Mouse (Mus musculus) limb, embryonic 11.5 days (tissue): ENCODE measurements around the gene Tnip1. TPM values are rescaled to one million over a fixed set of nuclear protein-coding genes. Genes with fewer than 3 reads are reported as not detected.
"Not testable (repeated sequence)": the region's sequence is repeated elsewhere in the genome, so short reads cannot be mapped to it uniquely, and the experiment has no call there.

Experiments used
- ATAC-seq: fragments of 200-750 bp; cut with Nextera tagmentation; 2 replicates; pipeline ENCODE4 v1.8.0; 2017; ENCODE audit warnings: low read depth; ENCODE audit not compliant: insufficient number of reproducible peaks, low FRiP score, low TSS enrichment
- DNase-seq: peaks from one replicate; pipeline ENCODE4 v3.0.0-alpha.2; 2015; ENCODE audit warnings: low spot score
- H3K27ac ChIP-seq: fragments of 300-500 bp; sonication (generic); replicated peaks from 2 replicates; pipeline ENCODE4 v1.5.1; 2014; ENCODE audit warnings: low read depth, mild to moderate bottlenecking, low read length
- H3K27me3 ChIP-seq: fragments of 300-500 bp; sonication (generic); 2 replicates; pipeline ENCODE4 v1.6.1; 2014; ENCODE audit warnings: mild to moderate bottlenecking, low read length, mixed read lengths; ENCODE audit not compliant: control insufficient read depth, insufficient read depth
- H3K36me3 ChIP-seq: fragments of 300-500 bp; sonication (generic); 2 replicates; pipeline ENCODE4 v1.6.1; 2014; ENCODE audit warnings: mild to moderate bottlenecking, low read length, moderate library complexity, mixed read lengths; ENCODE audit not compliant: control insufficient read depth, insufficient read depth
- H3K4me1 ChIP-seq: fragments of 300-500 bp; sonication (generic); 2 replicates; pipeline ENCODE4 v1.6.1; 2014; ENCODE audit warnings: low read length, mixed read lengths; ENCODE audit not compliant: control insufficient read depth, insufficient read depth
- H3K4me2 ChIP-seq: fragments of 300-500 bp; sonication (generic); 2 replicates; pipeline ENCODE4 v1.6.1; 2014; ENCODE audit warnings: low read depth, mild to moderate bottlenecking, moderate library complexity; ENCODE audit not compliant: severe bottlenecking
- H3K4me3 ChIP-seq: fragments of 300-500 bp; sonication (generic); 2 replicates; pipeline ENCODE4 v1.5.1; 2014; ENCODE audit warnings: low read depth, low read length
- H3K9ac ChIP-seq: fragments of 300-500 bp; sonication (generic); 2 replicates; pipeline ENCODE4 v1.6.1; 2014; ENCODE audit warnings: mild to moderate bottlenecking, low read length
- H3K9me3 ChIP-seq: fragments of 300-500 bp; sonication (generic); 2 replicates; pipeline ENCODE4 v1.6.1; 2016; ENCODE audit warnings: low read length; ENCODE audit not compliant: control insufficient read depth
- WGBS: fragments of 180-500 bp; shearing (Covaris S2); extraction: QIAGEN DNeasy Blood & Tissue Kit; methylation state at CpG from one replicate; pipeline ENCODE4 v1.1.7; 2014; 5-methylcytosine and 5-hydroxymethylcytosine counted together
- polyA plus RNA-seq: library from polyadenylated mRNA; unstranded; fragments of >200 nt; fragmentation: Nextera tagmentation; extraction: Ambion mirVana; gene quantifications from 2 replicates; pipeline ENCODE4 v1.2.1, GENCODE M21; 2014

The Tnip1 gene
- polyA plus RNA-seq, 1 experiment from 2014 or later: 13.4 TPM

DNA sequence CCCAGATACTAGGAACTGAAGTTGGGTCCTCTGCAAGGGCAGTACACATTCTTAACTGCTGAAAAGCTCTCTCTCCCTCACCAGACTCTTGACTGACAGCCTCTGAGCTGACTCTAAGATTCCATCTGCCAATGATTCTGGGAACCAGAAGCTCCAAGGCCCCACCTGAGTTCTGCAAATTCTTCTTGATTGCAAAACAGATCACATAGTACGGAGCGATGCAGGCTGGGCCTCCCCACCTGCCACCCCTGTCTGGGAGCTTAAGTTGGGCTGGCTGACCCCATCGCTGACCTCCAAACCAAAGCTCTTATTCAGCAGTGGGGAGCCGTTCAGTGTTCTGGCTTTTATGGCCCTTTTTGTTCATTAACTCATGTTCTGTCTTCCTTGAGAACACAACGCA is 65.2 kb downstream of the Tnip1 start:
- no peak overlapping the region for H3K27ac ChIP-seq
- H3K9me3 ChIP-seq: no peaks in the 10 kb centered on the region
- peaks cover 2% of the 10 kb centered on the region; the same call in 1 of the 2 replicates for H3K27me3 ChIP-seq
- H3K4me2 ChIP-seq: no peak overlapping the region
- no peak overlapping the region for H3K4me3 ChIP-seq
- DNase-seq: no peak
- H3K4me1 ChIP-seq: no peaks in the 10 kb centered on the region
- WGBS: 41% methylated on average over 5 of the region's 5 CpGs
- ATAC-seq: no peak
- no peaks in the 10 kb centered on the region for H3K36me3 ChIP-seq
- H3K9ac ChIP-seq: no peak overlapping the region

DNA sequence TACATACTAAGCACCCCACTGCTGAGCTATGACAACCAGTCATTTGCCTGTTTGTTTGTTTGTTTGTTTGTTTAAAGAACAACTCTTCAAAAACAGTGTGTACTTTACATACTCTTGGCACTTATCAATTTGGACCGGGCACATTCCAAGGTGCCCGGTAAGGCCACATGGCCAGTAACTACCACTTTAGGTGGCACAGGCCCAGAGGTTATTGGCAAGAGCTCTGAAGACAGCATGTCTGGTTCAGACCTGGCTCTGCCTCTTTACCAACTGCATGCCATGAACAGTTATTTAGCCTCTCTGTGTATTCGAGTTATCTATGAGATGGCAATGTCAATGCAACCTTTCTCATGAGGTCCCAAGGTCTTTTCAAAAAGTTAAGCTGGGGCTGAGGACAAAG is 66.1 kb downstream of the Tnip1 start:
- ATAC-seq: not testable (repeated sequence)
- 90% methylated on average over 3 of the region's 3 CpGs for WGBS

DNA sequence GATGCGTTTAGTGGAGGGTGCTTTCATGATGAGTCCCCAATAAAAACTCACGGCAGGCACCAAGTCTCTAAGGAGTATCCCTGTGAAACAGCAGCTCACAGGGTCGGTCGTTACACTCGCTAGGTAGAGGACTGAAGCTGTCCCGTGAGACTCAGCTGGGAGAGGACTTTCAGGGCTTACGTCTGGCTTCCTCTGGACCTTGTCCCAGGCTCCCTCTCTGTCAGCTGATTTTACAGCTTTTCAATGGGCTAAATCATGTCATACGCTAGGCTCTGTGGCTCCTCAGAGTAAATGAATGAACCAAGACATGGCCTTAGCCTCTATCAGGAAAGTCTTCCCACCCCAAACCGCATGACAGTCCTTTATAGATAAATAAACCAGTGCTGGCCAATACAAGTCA is 68.1 kb downstream of the Tnip1 start:
- DNase-seq: no peak

More for the DNA sequence above, 66.1 kb downstream of the Tnip1 start:
- H3K27ac ChIP-seq, H3K4me2 ChIP-seq, H3K36me3 ChIP-seq, H3K9ac ChIP-seq, H3K9me3 ChIP-seq, H3K4me3 ChIP-seq, H3K27me3 ChIP-seq, DNase-seq, H3K4me1 ChIP-seq: not testable (repeated sequence)

DNA sequence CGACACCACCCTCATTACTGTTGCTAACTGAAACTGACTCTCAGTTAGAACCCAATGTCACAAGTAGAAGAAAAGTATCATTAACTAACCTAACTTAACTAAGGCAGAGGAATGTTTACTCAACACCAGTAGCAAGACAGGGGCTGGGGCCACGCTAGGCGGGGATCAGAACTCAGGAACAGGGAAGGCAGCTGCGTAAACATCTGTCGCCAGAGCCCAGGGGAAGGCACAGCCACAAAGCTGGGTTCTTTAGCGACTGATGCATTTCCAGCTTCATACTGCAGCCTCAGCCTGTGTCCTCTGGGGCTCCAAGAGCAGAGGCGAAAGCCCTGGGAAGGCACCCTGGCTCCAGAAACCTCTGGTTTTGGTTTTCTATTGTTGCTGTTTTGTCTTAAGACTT is 70.6 kb downstream of the Tnip1 start:
- no peak overlapping the region for H3K4me3 ChIP-seq
- peaks cover 3% of the 10 kb centered on the region; the same call in 1 of the 2 replicates for H3K27me3 ChIP-seq
- no peak for DNase-seq
- H3K36me3 ChIP-seq: no peaks in the 10 kb centered on the region
- ATAC-seq: no peak
- no peak overlapping the region for H3K9ac ChIP-seq
- H3K9me3 ChIP-seq: no peaks in the 10 kb centered on the region
- H3K4me2 ChIP-seq: no peak overlapping the region
- H3K4me1 ChIP-seq: no peaks in the 10 kb centered on the region
- WGBS: 52% methylated on average over 7 of the region's 7 CpGs
- H3K27ac ChIP-seq: no peak overlapping the region

More for the DNA sequence above, 68.1 kb downstream of the Tnip1 start:
- H3K36me3 ChIP-seq: no peaks in the 10 kb centered on the region
- ATAC-seq: no peak
- H3K27me3 ChIP-seq: no peaks in the 10 kb centered on the region
- H3K27ac ChIP-seq: no peak overlapping the region
- no peak overlapping the region for H3K4me3 ChIP-seq
- no peak overlapping the region for H3K4me2 ChIP-seq
- H3K9me3 ChIP-seq: no peaks in the 10 kb centered on the region
- WGBS: 52% methylated on average over 9 of the region's 9 CpGs
- no peaks in the 10 kb centered on the region for H3K4me1 ChIP-seq
- H3K9ac ChIP-seq: no peak overlapping the region

DNA sequence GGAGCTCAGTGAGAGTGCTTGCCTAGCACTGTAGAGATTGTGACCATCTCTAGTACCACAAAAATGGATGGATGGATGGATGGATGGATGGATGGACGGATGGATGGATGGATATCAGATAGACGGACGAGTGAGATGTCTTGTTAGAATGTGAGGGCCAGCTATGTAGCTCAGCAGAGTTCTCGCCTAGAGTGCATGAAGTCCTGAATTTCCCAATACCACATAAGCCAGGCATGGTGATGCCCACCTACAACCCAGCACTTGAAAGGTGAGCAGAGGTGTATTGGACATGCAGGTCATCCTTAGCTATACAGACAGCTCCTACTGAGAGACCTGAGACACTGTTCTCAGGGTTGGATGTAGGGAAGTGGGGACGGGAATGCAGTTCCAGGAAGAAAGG is 71.4 kb downstream of the Tnip1 start:
- no peak overlapping the region for H3K4me3 ChIP-seq
- H3K9ac ChIP-seq: no peak overlapping the region
- H3K36me3 ChIP-seq: no peaks in the 10 kb centered on the region
- H3K4me2 ChIP-seq: no peak overlapping the region
- no peaks in the 10 kb centered on the region for H3K4me1 ChIP-seq
- H3K9me3 ChIP-seq: no peaks in the 10 kb centered on the region
- WGBS: 88% methylated on average over 5 of the region's 5 CpGs
- ATAC-seq: no peak
- H3K27me3 ChIP-seq: peaks cover 3% of the 10 kb centered on the region; the same call in 1 of the 2 replicates
- DNase-seq: no peak
- no peak overlapping the region for H3K27ac ChIP-seq

DNA sequence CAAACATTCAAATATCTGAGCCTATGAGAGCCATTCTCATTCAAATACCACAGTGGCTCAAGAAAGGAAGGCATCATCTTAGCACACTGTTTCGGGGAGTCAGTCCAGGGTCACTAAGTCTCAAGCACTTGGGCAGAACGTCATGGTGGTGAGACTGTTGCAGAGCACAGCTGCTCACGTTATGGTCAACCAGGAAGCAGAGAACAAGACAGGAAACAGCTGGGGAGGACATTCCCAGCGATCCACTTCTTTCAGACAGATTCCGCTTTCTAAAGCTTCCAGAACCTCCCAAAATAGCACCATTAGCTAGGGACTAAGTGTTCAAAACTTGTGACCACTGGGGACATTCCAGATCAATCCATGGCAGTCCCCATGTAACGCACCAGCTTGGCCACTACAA is 74.8 kb downstream of the Tnip1 start:
- 82% methylated on average over 6 of the region's 6 CpGs for WGBS
- H3K27me3 ChIP-seq: peaks cover 3% of the 10 kb centered on the region; the same call in 1 of the 2 replicates

DNA sequence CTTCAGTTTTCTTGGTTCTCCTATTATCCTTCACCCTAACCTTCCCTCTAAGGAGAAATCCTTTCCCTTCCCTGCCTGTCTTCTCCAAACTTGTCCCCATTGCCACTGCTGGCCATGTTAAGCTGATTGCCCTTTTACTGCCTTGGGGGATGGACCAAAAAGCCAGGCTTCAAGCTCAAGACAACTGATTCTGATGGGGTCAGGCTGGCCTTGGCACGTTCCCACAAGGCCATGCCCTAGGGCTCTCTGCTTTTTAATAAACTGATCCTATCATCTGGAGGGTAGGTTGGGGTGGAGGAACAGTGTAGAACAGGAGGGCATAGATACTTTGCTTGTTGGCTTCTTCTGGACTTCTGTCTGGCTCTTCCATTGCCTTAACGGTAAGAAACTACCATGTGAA is 77.3 kb downstream of the Tnip1 start:
- no peak for DNase-seq
- H3K27ac ChIP-seq: no peak overlapping the region

More for the DNA sequence above, 74.8 kb downstream of the Tnip1 start:
- DNase-seq (no peak), ATAC-seq (no peak)
- no peak overlapping the region for H3K9ac ChIP-seq
- no peak overlapping the region for H3K4me2 ChIP-seq
- H3K27ac ChIP-seq: no peak overlapping the region
- no peaks in the 10 kb centered on the region for H3K36me3 ChIP-seq
- no peaks in the 10 kb centered on the region for H3K9me3 ChIP-seq
- no peak overlapping the region for H3K4me3 ChIP-seq
- H3K4me1 ChIP-seq: peaks cover 5% of the 10 kb centered on the region; the same call in 1 of the 2 replicates

DNA sequence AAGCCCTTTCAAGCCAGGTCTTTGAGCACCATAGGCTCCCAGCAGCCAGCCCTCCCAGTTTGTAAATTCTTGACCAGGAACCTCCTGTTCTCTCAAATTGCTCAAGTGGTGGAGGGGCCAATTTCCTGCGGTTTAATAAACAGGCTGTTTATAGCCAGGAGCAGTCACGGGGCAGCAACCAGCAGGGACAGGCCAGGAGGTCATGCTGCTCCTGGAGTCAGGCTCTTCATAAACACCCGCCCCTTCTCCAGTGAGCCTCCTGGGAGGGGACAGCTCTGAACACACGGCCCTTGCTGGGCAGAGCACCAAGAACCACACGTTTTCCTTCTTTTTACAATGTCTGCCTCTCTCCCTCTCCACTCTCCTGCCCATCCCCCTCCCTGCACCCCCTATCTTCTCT is 77.8 kb downstream of the Tnip1 start:
- Histone ChIP-seq H3K27me3 (peaks cover 3% of the 10 kb centered on the region; the same call in 1 of the 2 replicates), H3K4me2 (no peak overlapping the region), H3K9me3 (no peaks in the 10 kb centered on the region), H3K27ac (no peak overlapping the region), H3K4me1 (peaks cover 5% of the 10 kb centered on the region; the same call in 1 of the 2 replicates), H3K36me3 (no peaks in the 10 kb centered on the region), H3K9ac (no peak overlapping the region), H3K4me3 (no peak overlapping the region)
- DNase-seq: peak; percentile 60
- ATAC-seq: no peak
- WGBS: 5% methylated on average over 5 of the region's 5 CpGs

More for the DNA sequence above, 77.3 kb downstream of the Tnip1 start:
- H3K36me3 ChIP-seq: no peaks in the 10 kb centered on the region
- no peak overlapping the region for H3K9ac ChIP-seq
- no peak overlapping the region for H3K4me3 ChIP-seq
- 75% methylated on average over 2 of the region's 2 CpGs for WGBS
- peaks cover 5% of the 10 kb centered on the region; the same call in 1 of the 2 replicates for H3K4me1 ChIP-seq
- ATAC-seq: no peak
- peaks cover 3% of the 10 kb centered on the region; the same call in 1 of the 2 replicates for H3K27me3 ChIP-seq
- H3K9me3 ChIP-seq: no peaks in the 10 kb centered on the region
- no peak overlapping the region for H3K4me2 ChIP-seq
